Mouse (Mus musculus): ENCODE measurements around the gene Ttc23. TPM values are rescaled to one million over a fixed set of nuclear protein-coding genes. Genes with fewer than 3 reads are reported as not detected.

Ttc23 gene
- polyA plus RNA-seq, 1 experiment from 2014 or later, result 32.3 TPM

- Histone ChIP-seq H3K4me2 (peak overlapping the region; percentile 52), H3K27me3 (no peaks in the 10 kb centered on the region), H3K4me1 (peaks cover 31% of the 10 kb centered on the region), H3K27ac (no peak overlapping the region), H3K36me3 (replicated peaks) (no peaks in the 10 kb centered on the region), H3K9ac (0 out of 2 replicates have a peak overlapping the region, but pooled peaks have one; percentile 27), H3K9me3 (no peaks in the 10 kb centered on the region), H3K4me3 (replicated peaks) (peak overlapping the region; percentile 47)
- ATAC-seq (ENCODE audit: low FRiP score), result no peak
- 70% methylated on average over 4 of the region's 4 CpGs for WGBS
Observed at GRCm38 (mm10) chr7:67648376-67648775, 1.2 kb downstream of the Ttc23 start.

DNA sequence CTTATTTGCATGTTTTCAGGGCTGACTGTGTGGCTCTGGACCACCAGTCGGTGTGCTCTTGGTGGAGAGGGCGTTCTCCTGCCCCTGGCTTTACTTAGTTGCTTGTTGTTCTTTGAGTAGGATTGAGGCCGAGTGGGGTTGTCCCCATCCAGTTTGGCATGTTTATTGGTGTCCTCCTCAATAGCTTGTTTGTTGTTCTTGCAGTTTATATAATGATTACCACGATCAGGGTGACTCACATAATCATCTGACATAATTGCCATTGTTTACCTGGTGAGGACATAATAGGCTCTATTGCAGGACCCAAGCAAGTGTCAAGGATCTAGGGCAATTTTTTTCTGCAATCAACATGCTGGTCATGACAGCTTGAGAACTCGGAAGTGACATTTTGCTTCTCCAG, 5.0 kb downstream of the Ttc23 start:
- no peaks in the 10 kb centered on the region for H3K36me3 ChIP-seq (replicated peaks)
- WGBS, result 71% methylated on average over 5 of the region's 5 CpGs
- no peak overlapping the region for H3K27ac ChIP-seq
- H3K4me3 ChIP-seq (replicated peaks), result no peak overlapping the region
- H3K27me3 ChIP-seq, result no peaks in the 10 kb centered on the region
- no peaks in the 10 kb centered on the region for H3K9me3 ChIP-seq
- no peak for ATAC-seq (ENCODE audit: low FRiP score)
- no peak overlapping the region for H3K9ac ChIP-seq
- peaks cover 28% of the 10 kb centered on the region for H3K4me1 ChIP-seq
- H3K4me2 ChIP-seq, result no peak overlapping the region

- Histone ChIP-seq H3K4me1 (peaks cover 16% of the 10 kb centered on the region), H3K4me2 (no peak overlapping the region), H3K27ac (peak overlapping the region; percentile 38; the same call in 1 of the 2 replicates), H3K4me3 (replicated peaks) (no peak overlapping the region), H3K9me3 (no peaks in the 10 kb centered on the region), H3K9ac (no peak overlapping the region), H3K27me3 (no peaks in the 10 kb centered on the region), H3K36me3 (replicated peaks) (no peaks in the 10 kb centered on the region)
- ATAC-seq (ENCODE audit: low FRiP score), result no peak
- WGBS, result 88% methylated on average over 7 of the region's 7 CpGs
Observed at GRCm38 (mm10) chr7:67654668-67655067, 7.5 kb downstream of the Ttc23 start.

DNA sequence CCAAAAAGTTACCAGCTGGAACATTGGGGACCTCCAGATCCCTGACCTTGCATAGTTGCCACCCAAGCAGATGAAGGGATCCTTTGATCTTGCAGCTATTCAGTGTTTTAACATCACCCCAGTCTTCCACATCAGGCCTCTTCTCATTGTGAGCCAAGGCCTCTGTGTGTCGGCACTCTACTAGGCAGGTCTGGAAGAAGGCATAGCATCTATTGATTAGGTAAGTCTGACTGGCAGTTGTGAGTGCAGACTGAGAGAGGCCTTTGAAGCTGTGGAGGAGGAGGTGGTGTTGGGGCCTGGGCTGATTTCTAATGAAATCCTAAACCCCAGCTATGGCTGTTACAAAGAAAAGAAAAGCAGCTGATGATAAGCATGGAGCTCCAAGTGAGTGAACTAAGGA, 8.0 kb downstream of the Ttc23 start:
- WGBS, result 3% methylated on average over 1 of the region's 1 CpGs
- Histone ChIP-seq H3K27me3 (no peaks in the 10 kb centered on the region), H3K4me1 (peaks cover 11% of the 10 kb centered on the region), H3K4me2 (peak overlapping the region; percentile 13), H3K27ac (peak overlapping the region; percentile 38; the same call in 1 of the 2 replicates), H3K4me3 (replicated peaks) (no peak overlapping the region), H3K9me3 (no peaks in the 10 kb centered on the region), H3K9ac (no peak overlapping the region), H3K36me3 (replicated peaks) (no peaks in the 10 kb centered on the region)
- ATAC-seq (ENCODE audit: low FRiP score), result peak; percentile 69; the same call in 1 of the 2 replicates

DNA sequence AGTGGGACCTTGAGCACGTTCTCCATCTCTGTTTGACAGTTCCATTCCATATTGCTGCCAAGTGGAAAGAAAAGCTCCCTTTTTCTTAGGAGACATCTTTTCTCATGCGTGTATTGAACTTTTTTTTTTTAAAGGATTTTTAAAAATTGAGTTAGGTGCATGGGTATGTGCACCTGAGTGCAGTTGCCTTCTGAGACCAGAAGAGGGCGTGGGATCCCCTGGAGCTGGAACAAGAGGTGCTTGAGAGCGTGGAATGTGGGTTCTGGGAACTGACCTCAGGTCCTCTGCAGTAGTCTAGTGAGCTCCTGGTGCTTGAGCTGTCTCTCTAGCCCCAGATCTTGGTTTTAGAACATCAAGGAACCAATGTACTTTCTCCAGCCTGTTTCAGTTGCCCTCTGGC, 10.9 kb downstream of the Ttc23 start:
- Histone ChIP-seq H3K36me3 (replicated peaks) (0 out of 2 replicates have a peak, but pooled peaks cover 4% of the 10 kb centered on the region), H3K27ac (no peak overlapping the region), H3K9ac (no peak overlapping the region), H3K27me3 (no peaks in the 10 kb centered on the region), H3K4me2 (no peak overlapping the region), H3K4me3 (replicated peaks) (no peak overlapping the region), H3K4me1 (peaks cover 11% of the 10 kb centered on the region), H3K9me3 (no peaks in the 10 kb centered on the region)
- 89% methylated on average over 4 of the region's 4 CpGs for WGBS
- no peak for ATAC-seq (ENCODE audit: low FRiP score)

DNA sequence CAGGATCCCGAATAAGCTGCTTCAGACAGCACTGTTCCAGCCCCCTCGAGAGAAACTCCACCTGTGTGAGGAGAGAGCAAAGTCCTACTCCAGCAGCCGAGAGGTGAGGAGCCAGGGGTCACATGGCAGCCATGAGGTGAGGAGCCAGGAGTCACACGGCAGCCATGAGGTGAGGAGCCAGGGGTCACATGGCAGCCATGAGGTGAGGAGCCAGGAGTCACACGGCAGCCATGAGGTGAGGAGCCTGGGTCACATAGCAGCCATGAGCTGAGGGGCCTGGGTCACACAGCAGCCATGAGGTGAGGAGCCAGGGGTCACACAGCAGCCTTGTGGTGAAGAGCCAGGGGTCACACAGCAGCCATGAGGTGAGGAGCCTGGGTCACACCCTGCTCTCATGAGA, 15.2 kb downstream of the Ttc23 start:
- Histone ChIP-seq H3K36me3 (replicated peaks) (peaks cover 6% of the 10 kb centered on the region; the same call in 1 of the 2 replicates), H3K4me2 (no peak overlapping the region), H3K9me3 (no peaks in the 10 kb centered on the region), H3K4me1 (peaks cover 8% of the 10 kb centered on the region; the same call in 1 of the 2 replicates), H3K27me3 (no peaks in the 10 kb centered on the region), H3K4me3 (replicated peaks) (no peak overlapping the region), H3K27ac (no peak overlapping the region), H3K9ac (no peak overlapping the region)
- 90% methylated on average over 5 of the region's 5 CpGs for WGBS
- no peak for ATAC-seq (ENCODE audit: low FRiP score)

DNA sequence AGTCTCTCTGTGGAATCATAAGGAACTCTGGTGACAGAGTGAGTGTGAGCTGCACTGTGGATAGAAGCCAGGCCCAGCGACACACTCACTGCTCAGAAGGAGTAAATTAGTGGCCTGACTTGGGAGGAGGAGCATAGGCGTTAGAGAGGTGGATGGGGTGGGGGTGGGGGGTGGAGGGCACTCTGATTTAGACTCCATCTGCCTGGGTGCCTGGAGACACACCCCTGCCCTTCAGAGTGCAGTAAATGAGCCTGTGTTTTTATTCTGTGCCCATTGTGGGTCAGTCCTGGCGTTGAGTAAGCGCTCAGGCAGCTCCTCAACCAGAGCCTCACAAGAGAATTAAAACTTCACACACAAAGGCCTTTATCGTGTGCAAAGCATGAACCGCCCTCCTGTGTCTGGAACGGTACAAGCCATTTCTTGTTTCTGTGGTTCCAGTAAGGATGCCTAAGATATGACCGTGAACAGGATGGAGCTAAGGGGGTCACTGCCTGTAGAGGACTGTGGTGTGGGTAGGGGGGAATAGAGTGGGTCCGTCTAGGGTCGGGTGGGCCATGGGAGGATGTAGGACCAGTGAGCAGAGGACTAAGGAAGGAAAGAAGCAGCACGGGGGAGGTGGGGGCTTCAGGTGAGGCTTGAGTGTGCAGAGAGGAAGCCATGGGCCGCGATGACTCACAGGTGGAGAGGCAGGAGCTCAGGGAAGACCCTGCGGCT, 16.9 kb downstream of the Ttc23 start:
- ATAC-seq (ENCODE audit: low FRiP score), result peak; percentile 60; the same call in 1 of the 2 replicates
- H3K27me3 ChIP-seq, result no peaks in the 10 kb centered on the region

DNA sequence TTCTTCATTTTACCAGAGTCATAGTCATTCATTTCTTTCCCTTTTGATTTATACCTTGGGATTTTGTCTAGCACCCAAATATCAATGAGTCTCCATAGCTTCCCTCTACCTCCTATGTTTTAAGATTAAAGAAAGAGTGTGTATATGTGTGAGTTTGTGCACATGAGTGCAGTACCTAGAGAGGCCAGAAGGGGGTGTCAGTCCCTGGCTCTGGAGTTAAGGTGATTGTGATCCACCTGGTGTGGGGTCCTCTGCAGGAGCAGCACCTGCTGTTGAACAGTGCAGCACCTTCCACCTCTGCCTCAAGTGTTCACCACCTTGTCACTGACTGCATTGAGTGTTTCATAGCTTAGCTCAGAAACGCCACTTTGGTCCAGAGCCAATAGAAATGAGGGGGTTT, 23.8 kb downstream of the Ttc23 start:
- Histone ChIP-seq H3K27me3 (no peaks in the 10 kb centered on the region), H3K36me3 (replicated peaks) (peaks cover 28% of the 10 kb centered on the region), H3K4me3 (replicated peaks) (no peak overlapping the region), H3K4me2 (no peak overlapping the region), H3K9me3 (no peaks in the 10 kb centered on the region), H3K9ac (no peak overlapping the region), H3K27ac (no peak overlapping the region), H3K4me1 (no peaks in the 10 kb centered on the region)
- no peak for ATAC-seq (ENCODE audit: low FRiP score)
- 95% methylated on average over 1 of the region's 1 CpGs for WGBS

More for the DNA sequence above, 16.9 kb downstream of the Ttc23 start:
- H3K27ac ChIP-seq, result peak overlapping the region; percentile 59; the same call in 1 of the 2 replicates
- peaks cover 8% of the 10 kb centered on the region; the same call in 1 of the 2 replicates for H3K4me1 ChIP-seq
- H3K4me3 ChIP-seq (replicated peaks), result no peak overlapping the region
- peaks cover 12% of the 10 kb centered on the region; the same call in 1 of the 2 replicates for H3K36me3 ChIP-seq (replicated peaks)
- no peaks in the 10 kb centered on the region for H3K9me3 ChIP-seq
- WGBS, result 70% methylated on average over 14 of the region's 14 CpGs
- no peak overlapping the region for H3K9ac ChIP-seq
- no peak overlapping the region for H3K4me2 ChIP-seq

DNA sequence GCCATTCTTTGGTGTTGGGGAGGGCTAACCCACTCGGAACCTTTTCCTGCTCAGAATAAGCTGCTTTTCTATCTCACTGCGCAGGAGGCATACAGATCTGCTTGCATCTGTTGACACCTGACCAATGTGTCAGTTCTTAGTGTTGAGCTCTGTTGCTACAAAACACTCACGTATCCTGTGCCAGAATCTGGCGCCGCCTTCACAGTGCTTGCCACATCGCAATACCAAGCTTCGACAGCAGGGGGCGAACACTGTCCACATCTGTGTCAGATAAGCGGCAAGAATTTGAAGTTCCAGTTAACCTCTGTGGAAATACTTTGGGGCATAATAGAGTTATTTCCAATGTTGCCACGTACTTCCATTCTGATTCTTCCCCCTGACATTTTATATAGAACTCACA, 25.4 kb downstream of the Ttc23 start:
- Histone ChIP-seq H3K9ac (no peak overlapping the region), H3K9me3 (no peaks in the 10 kb centered on the region), H3K4me1 (no peaks in the 10 kb centered on the region), H3K4me3 (replicated peaks) (no peak overlapping the region), H3K4me2 (no peak overlapping the region), H3K27me3 (no peaks in the 10 kb centered on the region), H3K36me3 (replicated peaks) (peaks cover 25% of the 10 kb centered on the region), H3K27ac (no peak overlapping the region)
- 12% methylated on average over 10 of the region's 10 CpGs for WGBS
- ATAC-seq (ENCODE audit: low FRiP score), result peak; percentile 76

DNA sequence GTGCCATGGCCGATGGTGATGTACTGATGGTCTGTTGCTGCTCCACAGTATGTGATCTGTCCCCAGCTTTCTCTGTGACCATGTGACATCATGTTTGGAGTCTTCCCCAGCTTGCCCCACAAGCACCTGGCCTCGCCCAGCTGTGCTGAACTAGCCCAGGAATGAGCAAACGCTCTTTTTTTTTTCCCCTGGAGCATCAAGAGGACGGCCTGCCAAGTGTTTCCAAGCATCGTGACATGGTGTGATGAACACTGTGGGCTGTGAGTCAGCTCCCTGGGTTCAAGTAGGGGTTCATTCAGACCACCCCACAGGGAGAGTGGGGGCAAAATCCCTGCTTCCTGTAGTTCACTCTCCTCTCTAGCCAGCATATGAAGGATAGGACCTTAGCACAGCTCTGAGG, 26.4 kb downstream of the Ttc23 start:
- Histone ChIP-seq H3K4me3 (replicated peaks) (no peak overlapping the region), H3K4me2 (no peak overlapping the region), H3K27me3 (no peaks in the 10 kb centered on the region), H3K27ac (no peak overlapping the region), H3K9ac (no peak overlapping the region), H3K36me3 (replicated peaks) (peaks cover 20% of the 10 kb centered on the region), H3K9me3 (no peaks in the 10 kb centered on the region), H3K4me1 (no peaks in the 10 kb centered on the region)
- no peak for ATAC-seq (ENCODE audit: low FRiP score)
- WGBS, result 89% methylated on average over 5 of the region's 5 CpGs

- Histone ChIP-seq H3K27me3 (no peaks in the 10 kb centered on the region), H3K36me3 (replicated peaks) (peaks cover 12% of the 10 kb centered on the region), H3K27ac (no peak overlapping the region), H3K4me2 (no peak overlapping the region), H3K9me3 (no peaks in the 10 kb centered on the region), H3K4me3 (replicated peaks) (no peak overlapping the region), H3K4me1 (no peaks in the 10 kb centered on the region), H3K9ac (no peak overlapping the region)
- ATAC-seq (ENCODE audit: low FRiP score), result no peak
- 96% methylated on average over 16 of the region's 16 CpGs for WGBS
Observed at GRCm38 (mm10) chr7:67678878-67679499, 31.8 kb downstream of the Ttc23 start.

DNA sequence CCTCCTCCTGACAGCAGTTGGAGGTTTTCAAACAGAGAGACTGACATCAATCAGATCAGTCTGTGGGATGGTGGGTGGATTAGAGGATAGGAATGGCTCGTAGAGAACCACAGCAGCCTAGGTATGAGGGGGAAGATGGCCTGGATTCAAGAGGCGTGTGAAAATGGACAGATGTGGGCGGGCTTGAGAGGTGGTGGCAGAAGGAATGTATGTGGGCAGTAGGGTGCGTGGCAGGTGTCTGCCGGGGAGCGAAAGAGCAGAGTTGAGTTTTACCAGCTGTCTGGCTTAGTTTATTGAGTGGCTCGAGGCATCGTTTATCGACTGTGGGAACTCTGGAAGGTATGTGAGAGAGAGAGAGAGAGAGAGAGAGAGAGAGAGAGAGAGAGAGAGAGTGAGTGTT, 33.9 kb downstream of the Ttc23 start:
- no peaks in the 10 kb centered on the region for H3K9me3 ChIP-seq
- no peak overlapping the region for H3K4me2 ChIP-seq
- H3K36me3 ChIP-seq (replicated peaks), result peaks cover 29% of the 10 kb centered on the region
- WGBS, result 95% methylated on average over 9 of the region's 9 CpGs
- no peak overlapping the region for H3K27ac ChIP-seq
- H3K27me3 ChIP-seq, result no peaks in the 10 kb centered on the region
- no peak overlapping the region for H3K9ac ChIP-seq
- no peak overlapping the region for H3K4me3 ChIP-seq (replicated peaks)
- no peaks in the 10 kb centered on the region for H3K4me1 ChIP-seq
- no peak for ATAC-seq (ENCODE audit: low FRiP score)

GRCm38 (mm10) chr7:67683006-67683405, 35.8 kb downstream of the Ttc23 start:
- Histone ChIP-seq H3K4me3 (replicated peaks) (no peak overlapping the region), H3K27me3 (no peaks in the 10 kb centered on the region), H3K9me3 (no peaks in the 10 kb centered on the region), H3K27ac (no peak overlapping the region), H3K36me3 (replicated peaks) (peaks cover 29% of the 10 kb centered on the region), H3K9ac (no peak overlapping the region), H3K4me1 (no peaks in the 10 kb centered on the region), H3K4me2 (no peak overlapping the region)
- no peak for ATAC-seq (ENCODE audit: low FRiP score)
- 90% methylated on average over 16 of the region's 16 CpGs for WGBS
